Mouse (Mus musculus) kidney, adult 2 months (tissue): Measurements from ENCODE around the gene Zdhhc25. TPM values are rescaled to one million over a fixed set of nuclear protein-coding genes. Genes with fewer than 3 reads are reported as not detected.

Experiments
- DNase-seq: peaks from one replicate; pipeline ENCODE4 v3.0.0; 2021
- H3K27ac ChIP-seq: fragments of 200-500 bp; 2 replicates; pipeline ENCODE4 v1.5.1; 2012; ENCODE audit warnings: low read depth, low read length, control low read depth, inconsistent platforms; ENCODE audit not compliant: insufficient read depth
- H3K27me3 ChIP-seq: fragments of 200-500 bp; replicated peaks from 2 replicates; pipeline ENCODE4 v1.6.1; 2012; ENCODE audit warnings: mild to moderate bottlenecking, moderate library complexity, low read length, inconsistent platforms; ENCODE audit not compliant: control insufficient read depth, insufficient read depth
- H3K36me3 ChIP-seq: fragments of 200-500 bp; 2 replicates; pipeline ENCODE4 v1.6.1; 2012; ENCODE audit warnings: mild to moderate bottlenecking, moderate library complexity, low read length, inconsistent platforms; ENCODE audit not compliant: control insufficient read depth, insufficient read depth
- H3K4me1 ChIP-seq: fragments of 200-500 bp; 2 replicates; pipeline ENCODE4 v1.6.1; 2011; ENCODE audit warnings: low read length; ENCODE audit not compliant: control insufficient read depth, insufficient read depth
- H3K4me3 ChIP-seq: fragments of 200-500 bp; 2 replicates; pipeline ENCODE4 v1.5.1; 2011; ENCODE audit warnings: mild to moderate bottlenecking, low read depth, low read length, control low read depth; ENCODE audit not compliant: insufficient read depth
- CTCF ChIP-seq: fragments of 200-500 bp; conservative IDR thresholded peaks from 2 replicates; pipeline ENCODE4 v1.5.1; 2011; ENCODE audit warnings: low read depth, mild to moderate bottlenecking, control low read depth, low read length, moderate library complexity, mixed read lengths; ENCODE audit not compliant: insufficient read depth, insufficient read length
- POLR2A ChIP-seq: fragments of 200-500 bp; IDR thresholded peaks from one replicate; pipeline ENCODE4 v1.6.1; 2011; ENCODE audit warnings: low read depth, low read length, control low read depth
- whole genome bisulfite sequencing: fragments of 180-500 bp; shearing (Covaris S2); methylation state at CpG from one replicate; pipeline ENCODE4 v1.1.7; 2018; 5-methylcytosine and 5-hydroxymethylcytosine counted together
- polyA plus RNA-seq: library from polyadenylated mRNA; depleted of rRNA; stranded (reverse); fragments of >200 nt; gene quantifications from 2 replicates; pipeline ENCODE4 v1.2.3, GENCODE M21; 2012

Gene Zdhhc25
- polyA plus RNA-seq, 1 experiment = not detected

- TF ChIP-seq POLR2A = no peak
- TF ChIP-seq CTCF = no peak
- no peaks in the 10 kb centered on the region for H3K4me1 ChIP-seq
- DNase-seq = no peak
- no peak overlapping the region for H3K27ac ChIP-seq
- H3K4me3 ChIP-seq = no peak overlapping the region
- no peaks in the 10 kb centered on the region for H3K36me3 ChIP-seq
- H3K27me3 ChIP-seq = no peaks in the 10 kb centered on the region
- 80% methylated on average over 16 of the region's 16 CpGs for WGBS
Observed at GRCm38 (mm10) chr15:88617125-88617524, 17.0 kb downstream of the Zdhhc25 start.

- peak; percentile 40; the same call in 1 of the 2 replicates for TF ChIP-seq CTCF
- no peak for TF ChIP-seq POLR2A
- Histone ChIP-seq H3K36me3 (no peaks in the 10 kb centered on the region), H3K4me1 (no peaks in the 10 kb centered on the region), H3K27ac (no peak overlapping the region), H3K27me3 (no peaks in the 10 kb centered on the region), H3K4me3 (no peak overlapping the region)
- peak; percentile 9 for DNase-seq
- WGBS = 27% methylated on average over 17 of the region's 17 CpGs
Observed at GRCm38 (mm10) chr15:88618008-88618773, 18.1 kb downstream of the Zdhhc25 start.

- no peak for DNase-seq
- Histone ChIP-seq H3K27ac (no peak overlapping the region), H3K4me1 (no peaks in the 10 kb centered on the region), H3K36me3 (no peaks in the 10 kb centered on the region), H3K4me3 (no peak overlapping the region), H3K27me3 (no peaks in the 10 kb centered on the region)
- no peak for TF ChIP-seq POLR2A
- WGBS = 85% methylated on average over 2 of the region's 2 CpGs
Observed at GRCm38 (mm10) chr15:88620017-88620416, 19.9 kb downstream of the Zdhhc25 start.

DNA sequence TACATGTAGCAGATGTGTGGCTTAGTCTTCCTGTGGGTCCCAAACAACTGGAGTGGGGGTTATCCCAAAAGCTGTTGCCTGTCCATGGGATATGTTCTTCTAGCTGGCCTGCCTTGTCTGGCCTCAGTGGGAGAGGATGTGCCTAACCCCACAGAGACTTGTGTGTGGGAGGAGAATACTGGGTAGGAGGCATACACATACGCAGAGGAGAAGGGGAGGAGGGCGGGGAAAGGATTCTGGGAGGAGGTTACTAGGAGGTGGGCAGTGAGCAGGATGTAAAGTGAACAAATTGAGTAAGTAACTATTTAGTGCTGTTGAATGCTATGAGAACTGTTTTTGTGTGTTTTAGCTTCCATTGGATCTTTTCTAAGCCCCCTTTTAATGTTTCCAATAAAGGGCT is 23.8 kb downstream of the Zdhhc25 start:
- TF ChIP-seq CTCF = no peak
- TF ChIP-seq POLR2A = no peak
- Histone ChIP-seq H3K36me3 (no peaks in the 10 kb centered on the region), H3K27me3 (no peaks in the 10 kb centered on the region), H3K4me3 (no peak overlapping the region), H3K4me1 (no peaks in the 10 kb centered on the region), H3K27ac (no peak overlapping the region)
- 64% methylated on average over 2 of the region's 2 CpGs for WGBS
- no peak for DNase-seq

- no peak overlapping the region for H3K27ac ChIP-seq
- H3K27me3 ChIP-seq = no peaks in the 10 kb centered on the region
- H3K36me3 ChIP-seq = no peaks in the 10 kb centered on the region
- H3K4me3 ChIP-seq = no peak overlapping the region
- no peak for DNase-seq
- TF ChIP-seq POLR2A (no peak), CTCF (no peak)
- H3K4me1 ChIP-seq = no peaks in the 10 kb centered on the region
- 76% methylated on average over 6 of the region's 6 CpGs for WGBS
Observed at GRCm38 (mm10) chr15:88624874-88625277, 24.8 kb downstream of the Zdhhc25 start.

- H3K27ac ChIP-seq = no peak overlapping the region
- no peaks in the 10 kb centered on the region for H3K36me3 ChIP-seq
- no peak overlapping the region for H3K4me3 ChIP-seq
- TF ChIP-seq CTCF (no peak), POLR2A (no peak)
- 74% methylated on average over 3 of the region's 3 CpGs for WGBS
- no peaks in the 10 kb centered on the region for H3K27me3 ChIP-seq
- DNase-seq = no peak
- no peaks in the 10 kb centered on the region for H3K4me1 ChIP-seq
Observed at GRCm38 (mm10) chr15:88625303-88626066, 25.4 kb downstream of the Zdhhc25 start.

- Histone ChIP-seq H3K27me3 (no peaks in the 10 kb centered on the region), H3K27ac (no peak overlapping the region), H3K4me3 (no peak overlapping the region), H3K36me3 (no peaks in the 10 kb centered on the region), H3K4me1 (no peaks in the 10 kb centered on the region)
- DNase-seq = no peak
- 85% methylated on average over 5 of the region's 5 CpGs for WGBS
- TF ChIP-seq CTCF = no peak
- TF ChIP-seq POLR2A = no peak
Observed at GRCm38 (mm10) chr15:88626886-88627488, 26.9 kb downstream of the Zdhhc25 start.
